20 mouse cellular contexts compared by ENCODE assay signal in the genomic region with DNA sequence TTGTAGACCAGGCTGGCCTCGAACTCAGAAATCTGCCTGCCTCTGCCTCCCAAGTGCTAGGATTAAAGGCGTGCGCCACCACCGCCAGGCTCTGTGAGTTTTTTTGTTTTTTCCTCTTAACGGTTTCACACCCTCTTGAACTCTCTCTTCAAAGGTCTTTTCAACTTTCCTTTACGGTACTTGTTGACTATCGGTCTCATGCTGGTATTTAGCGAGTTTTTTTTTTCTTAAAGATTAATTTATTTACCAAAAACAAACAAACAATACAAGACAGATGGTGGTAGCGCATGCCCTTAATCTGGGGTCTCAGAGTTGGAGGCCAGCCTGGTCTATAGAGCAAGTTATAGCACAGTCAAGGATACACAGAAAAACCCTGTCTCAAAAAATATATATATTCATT. TPM values are rescaled to one million over a fixed set of nuclear protein-coding genes. Genes with fewer than 3 reads are reported as not detected.
DNase-seq lines count a peak whose midpoint lies in the region; ATAC-seq and TF ChIP-seq lines count a peak whose summit lies in the region.
"Had no signal": no experiment of that assay in that cellular context is flagged by ENCODE, and none has a peak within 500 bp of the region (broad histone marks: within the 10 kb centered on the region; RNA-seq: fewer than 3 reads in every experiment).

No protein-coding gene starts in this region.

- ATAC-seq in heart, postnatal 0 days (ENCODE audit: insufficient read depth, low read depth), result no peak
- ATAC-seq: intestine, embryonic 15.5 days; Patski had no signal

- TF ChIP-seq CTCF in heart, postnatal 0 days (IDR thresholded peaks at IDR 0.05; ENCODE audit: low read depth), result no peak
- no peak for TF ChIP-seq CTCF in heart, adult 2 months (IDR thresholded peaks at IDR 0.05)

- no peaks in the 10 kb centered on the region for H3K79me2 ChIP-seq in heart, adult 2 months (replicated peaks; ENCODE audit: control insufficient read depth, insufficient read depth, low read length)

- no peak for TF ChIP-seq EP300 in heart, postnatal 0 days (IDR thresholded peaks at IDR 0.05; ENCODE audit: low read depth)
- no peak for TF ChIP-seq EP300 in heart, adult 2 months (IDR thresholded peaks at IDR 0.05; ENCODE audit: insufficient read depth, low read depth, low read length)

- no peaks in the 10 kb centered on the region for H3K9me3 ChIP-seq in heart, postnatal 0 days (replicated peaks; ENCODE audit: control insufficient read depth, low read length)
- H3K9me3 ChIP-seq: embryonic facial prominence, embryonic 15.5 days; heart, embryonic 12.5 days; intestine, embryonic 15.5 days; kidney, embryonic 15.5 days; lung, embryonic 15.5 days; neural tube, embryonic 15.5 days had no signal

- intact Hi-C loops in heart, adult 2 months (cut with DNase I), result no loop called here
- intact Hi-C loops in heart, postnatal 25 days (cut with DNase I), result no loop called here

- no peaks in the 10 kb centered on the region for H3K27me3 ChIP-seq in heart, postnatal 0 days (ENCODE audit: control insufficient read depth, insufficient read depth, low read length)
- H3K27me3 ChIP-seq in heart, adult 2 months (ENCODE audit: control insufficient read depth, insufficient read depth, low read length), result no peaks in the 10 kb centered on the region
- H3K27me3 ChIP-seq: embryonic facial prominence, embryonic 15.5 days; heart, embryonic 12.5 days; intestine, embryonic 15.5 days; kidney, embryonic 15.5 days; lung, embryonic 15.5 days; neural tube, embryonic 15.5 days; Patski had no signal

- TF ChIP-seq POLR2A in heart, adult 2 months (IDR thresholded peaks at IDR 0.05; ENCODE audit: insufficient read depth, low read depth, low read length), result no peak

- WGBS in heart, postnatal 0 days, result 95% methylated on average over 9 of the region's 9 CpGs
- 98% methylated on average over 9 of the region's 9 CpGs for WGBS in heart, adult 2 months

- H3K9ac ChIP-seq in heart, postnatal 0 days (replicated peaks; ENCODE audit: low read depth, low read length), result no peak overlapping the region
- no peak overlapping the region for H3K9ac ChIP-seq in heart, adult 2 months (ENCODE audit: low read depth, low read length)
- H3K9ac ChIP-seq: embryonic facial prominence, embryonic 15.5 days; heart, embryonic 12.5 days; intestine, embryonic 15.5 days; kidney, embryonic 15.5 days; lung, embryonic 15.5 days; neural tube, embryonic 15.5 days had no signal

- peak; percentile 41 for DNase-seq in heart, postnatal 0 days (ENCODE audit: low spot score)
- DNase-seq in heart, adult 2 months, result no peak
- peak; percentile 36 for DNase-seq in thymus, postnatal 0 days (ENCODE audit: low spot score)
- DNase-seq in thymus, postnatal 4 days, result no peak
- peak; percentile 54 for DNase-seq in c-Kit-positive CD71-positive TER-119-positive erythroid progenitor cells, embryonic 14.5 days (ENCODE audit: low spot score)
- DNase-seq in ovary, adult 18-20 months (ENCODE audit: low spot score), result no peak
- DNase-seq in heart, postnatal 25 days (ENCODE audit: low spot score), result no peak
- DNase-seq: cerebellum, adult 9-11 months; heart, postnatal 4 days; left cerebral cortex, postnatal 4 days; thymus, postnatal 36 days had no signal

- no peak overlapping the region for H3K4me2 ChIP-seq in heart, postnatal 0 days (ENCODE audit: low read depth, low read length)
- H3K4me2 ChIP-seq: embryonic facial prominence, embryonic 15.5 days; heart, embryonic 12.5 days; intestine, embryonic 15.5 days; kidney, embryonic 15.5 days; liver, embryonic 11.5 days; lung, embryonic 15.5 days; neural tube, embryonic 15.5 days had no signal

- no peak overlapping the region for H3K27ac ChIP-seq in heart, postnatal 0 days (ENCODE audit: low read depth)
- H3K27ac ChIP-seq in heart, adult 2 months, result no peak overlapping the region
- H3K27ac ChIP-seq: embryonic facial prominence, embryonic 15.5 days; forebrain, embryonic 10.5 days; intestine, embryonic 15.5 days; kidney, embryonic 15.5 days; lung, embryonic 15.5 days; neural tube, embryonic 15.5 days had no signal

- H3K4me3 ChIP-seq in heart, postnatal 0 days (ENCODE audit: low read depth, low read length), result no peak overlapping the region
- no peak overlapping the region for H3K4me3 ChIP-seq in heart, adult 2 months
- H3K4me3 ChIP-seq: embryonic facial prominence, embryonic 15.5 days; forebrain, embryonic 10.5 days; heart, embryonic 12.5 days; intestine, embryonic 15.5 days; kidney, embryonic 15.5 days; lung, embryonic 15.5 days; neural tube, embryonic 15.5 days had no signal

- peaks cover 23% of the 10 kb centered on the region for H3K4me1 ChIP-seq in heart, postnatal 0 days (ENCODE audit: control insufficient read depth, insufficient read depth)
- H3K4me1 ChIP-seq in heart, adult 2 months (ENCODE audit: control insufficient read depth, insufficient read depth, low read length), result peaks cover 15% of the 10 kb centered on the region

- H3K36me3 ChIP-seq in heart, postnatal 0 days (replicated peaks; ENCODE audit: control insufficient read depth, insufficient read depth, low read length), result peaks cover 14% of the 10 kb centered on the region; the same call in 1 of the 2 replicates
- peaks cover 4% of the 10 kb centered on the region for H3K36me3 ChIP-seq in heart, adult 2 months (ENCODE audit: control insufficient read depth, insufficient read depth, low read length)

RNA-seq across cellular contexts. Expression of a gene that starts 4.3 kb away (rescaled TPM):
- 25.3 and 25.4 TPM in 2 replicates for total RNA-seq in heart, postnatal 0 days (2014; rRNA removed; ENCODE audit: low replicate concordance)
- polyA plus RNA-seq in heart, postnatal 0 days (2015; fragmentation: Nextera tagmentation; extraction: Ambion mirVana), result 11.2 and 11.8 TPM in 2 replicates
- 10 to 100 TPM; 10.0 to 11.1 TPM for total RNA-seq in heart, adult 2 months (2021)
- 17.3 and 23.8 TPM in 2 replicates for polyA plus RNA-seq in heart, adult 2 months (2012; rRNA removed)
- polyA plus RNA-seq in thymus, postnatal 0 days (2015; fragmentation: Nextera tagmentation; extraction: Ambion mirVana), result 3.6 and 5.3 TPM in 2 replicates
- 10 to 100 TPM; 16.6 to 20.3 TPM for total RNA-seq in heart, postnatal 25 days (2021)

RNA-seq across cellular contexts. Expression of a gene that starts 30.6 kb away (rescaled TPM):
- total RNA-seq in heart, postnatal 0 days (2014; rRNA removed; ENCODE audit: low replicate concordance), result 2.6 and 6.3 TPM in 2 replicates
- 2.9 and 3.4 TPM in 2 replicates for polyA plus RNA-seq in heart, postnatal 0 days (2015; fragmentation: Nextera tagmentation; extraction: Ambion mirVana)
- total RNA-seq in heart, adult 2 months (2021), result 1 to 10 TPM; 3.2 to 3.4 TPM
- 2.4 and 2.9 TPM in 2 replicates for polyA plus RNA-seq in heart, adult 2 months (2012; rRNA removed)
- polyA plus RNA-seq in thymus, postnatal 0 days (2015; fragmentation: Nextera tagmentation; extraction: Ambion mirVana), result 16.5 and 19.7 TPM in 2 replicates
- total RNA-seq in heart, postnatal 25 days (2021), result 1 to 10 TPM; 3.5 to 4.2 TPM

RNA-seq across cellular contexts. Expression of a gene that starts 34.6 kb away (rescaled TPM):
- total RNA-seq in heart, postnatal 0 days (2014; rRNA removed; ENCODE audit: low replicate concordance), result 23.9 and 74.9 TPM in 2 replicates
- 172 and 184 TPM in 2 replicates for polyA plus RNA-seq in heart, postnatal 0 days (2015; fragmentation: Nextera tagmentation; extraction: Ambion mirVana)
- total RNA-seq in heart, adult 2 months (2021), result 100 to 1,000 TPM; 119 to 165 TPM
- polyA plus RNA-seq in heart, adult 2 months (2012; rRNA removed), result 36.3 and 39.4 TPM in 2 replicates
- 147 and 155 TPM in 2 replicates for polyA plus RNA-seq in thymus, postnatal 0 days (2015; fragmentation: Nextera tagmentation; extraction: Ambion mirVana)
- 100 to 1,000 TPM; 129 to 141 TPM for total RNA-seq in heart, postnatal 25 days (2021)

RNA-seq across cellular contexts. Expression of a gene that starts 48.6 kb away (rescaled TPM):
- total RNA-seq in heart, postnatal 0 days (2014; rRNA removed; ENCODE audit: low replicate concordance), result 910 and 974 TPM in 2 replicates
- polyA plus RNA-seq in heart, postnatal 0 days (2015; fragmentation: Nextera tagmentation; extraction: Ambion mirVana), result 346 and 419 TPM in 2 replicates
- 100 to 1,000 TPM; 771 to 870 TPM for total RNA-seq in heart, adult 2 months (2021)
- polyA plus RNA-seq in heart, adult 2 months (2012; rRNA removed), result 276 and 575 TPM in 2 replicates
- polyA plus RNA-seq in thymus, postnatal 0 days (2015; fragmentation: Nextera tagmentation; extraction: Ambion mirVana), result 5.6 and 6.9 TPM in 2 replicates
- 1,000 to 10,000 TPM; 1,004 to 1,109 TPM for total RNA-seq in heart, postnatal 25 days (2021)

RNA-seq across cellular contexts. Expression of a gene that starts 49.5 kb away (rescaled TPM):
- total RNA-seq in heart, postnatal 0 days (2014; rRNA removed; ENCODE audit: low replicate concordance), result 38.7 and 64.8 TPM in 2 replicates
- 8.1 and 9.3 TPM in 2 replicates for polyA plus RNA-seq in heart, postnatal 0 days (2015; fragmentation: Nextera tagmentation; extraction: Ambion mirVana)
- 10 to 100 TPM in 1 of 2 experiments, 1 to 10 TPM in 1; 9.2 to 10.5 TPM for total RNA-seq in heart, adult 2 months (2021)
- polyA plus RNA-seq in heart, adult 2 months (2012; rRNA removed), result 23.9 and 24.2 TPM in 2 replicates
- polyA plus RNA-seq in thymus, postnatal 0 days (2015; fragmentation: Nextera tagmentation; extraction: Ambion mirVana), result 2.0 and 2.4 TPM in 2 replicates
- 10 to 100 TPM in 1 of 2 experiments, 1 to 10 TPM in 1; 9.8 to 12.0 TPM for total RNA-seq in heart, postnatal 25 days (2021)

Comparison
In these comparisons a context has a peak if more than half of its experiments do, and no peak if none do; other contexts are left out.
1. DNase-seq: peak in heart, postnatal 0 days (single experiment), thymus, postnatal 0 days (single experiment) and c-Kit-positive CD71-positive TER-119-positive erythroid progenitor cells, embryonic 14.5 days (single experiment); none in heart, adult 2 months (0 of 2), thymus, postnatal 4 days (single experiment), ovary, adult 18-20 months (single experiment) and heart, postnatal 25 days (single experiment).